Mouse (Mus musculus) MEL (cell line): ENCODE results near the gene Itpkc. TPM values are rescaled to one million over a fixed set of nuclear protein-coding genes. Genes with fewer than 3 reads are reported as not detected.

Experiments
- DNase-seq: peaks from one replicate; pipeline ENCODE4 v3.0.0; 2011; ENCODE audit warnings: low read depth, low spot score
- H3K27ac ChIP-seq: 2 replicates; pipeline ENCODE4 v1.5.1; 2012; ENCODE audit warnings: low read depth, mild to moderate bottlenecking, control low read depth, low read length, moderate library complexity; ENCODE audit not compliant: control insufficient read depth
- H3K27me3 ChIP-seq, 2 experiments: fragments of 150-350 bp in 1 of 2; sonication (generic) in 1 of 2; 2 replicates each; pipeline ENCODE4 v1.6.1; 2012; ENCODE audit warnings: low read length in 2 of 2, mild to moderate bottlenecking in 2 of 2, improper control_type of control experiment in 1 of 2, moderate library complexity in 1 of 2; ENCODE audit not compliant: insufficient read depth in 2 of 2, control insufficient read depth in 1 of 2
- H3K36me3 ChIP-seq, 2 experiments: 2 replicates each; pipeline ENCODE4 v1.6.1; 2012 to 2014; ENCODE audit warnings: low read length in 2 of 2, improper control_type of control experiment in 1 of 2, inconsistent platforms in 1 of 2, mild to moderate bottlenecking in 1 of 2; ENCODE audit not compliant: insufficient read depth in 2 of 2, control insufficient read depth in 1 of 2
- H3K4me1 ChIP-seq, 2 experiments: fragments of 150-350 bp in 1 of 2; sonication (generic) in 1 of 2; 2 replicates each; pipeline ENCODE4 v1.6.1; 2012; ENCODE audit warnings: low read length in 2 of 2, improper control_type of control experiment in 1 of 2, mild to moderate bottlenecking in 1 of 2; ENCODE audit not compliant: insufficient read depth in 2 of 2, control insufficient read depth in 1 of 2
- H3K4me3 ChIP-seq, 2 experiments: fragments of 150-350 bp in 1 of 2; sonication (generic) in 1 of 2; 2 replicates each; pipeline ENCODE4 v1.5.1; 2012; ENCODE audit warnings: low read depth in 2 of 2, low read length in 2 of 2, mild to moderate bottlenecking in 2 of 2, moderate library complexity in 2 of 2, control low read depth in 1 of 2, improper control_type of control experiment in 1 of 2; ENCODE audit not compliant: control insufficient read depth in 1 of 2, insufficient read depth in 1 of 2
- H3K79me2 ChIP-seq: 2 replicates; pipeline ENCODE4 v1.6.1; 2012; ENCODE audit warnings: mild to moderate bottlenecking, low read length, moderate library complexity; ENCODE audit not compliant: control insufficient read depth, poor library complexity, insufficient read depth
- H3K9ac ChIP-seq: 2 replicates; pipeline ENCODE4 v1.6.1; 2012; ENCODE audit warnings: low read depth, mild to moderate bottlenecking, control low read depth, low read length, moderate library complexity; ENCODE audit not compliant: control insufficient read depth, poor library complexity, severe bottlenecking
- H3K9me3 ChIP-seq: fragments of 150-350 bp; sonication (generic); replicated peaks from 2 replicates; pipeline ENCODE4 v1.6.1; 2012; ENCODE audit warnings: mild to moderate bottlenecking, low read length, improper control_type of control experiment, moderate library complexity; ENCODE audit not compliant: insufficient read depth
- BHLHE40 ChIP-seq: IDR thresholded peaks from 2 replicates; pipeline ENCODE4 v1.6.1; 2012; ENCODE audit warnings: low read depth, mild to moderate bottlenecking, inconsistent platforms, low read length, improper control_type of control experiment, borderline replicate concordance
- CHD2 ChIP-seq: IDR thresholded peaks from 2 replicates; pipeline ENCODE4 v1.6.1; 2011; ENCODE audit warnings: low read length, improper control_type of control experiment
- CTCF ChIP-seq, 3 experiments: IDR thresholded peaks in 2 of 3; conservative IDR thresholded peaks in 1 of 3; 2 replicates each; pipeline ENCODE4 v1.5.1; 2011 to 2012; ENCODE audit warnings: low read length in 3 of 3, low read depth in 2 of 3, mild to moderate bottlenecking in 2 of 3, improper control_type of control experiment in 1 of 3, inconsistent platforms in 1 of 3, mixed read lengths in 1 of 3, moderate library complexity in 1 of 3; ENCODE audit not compliant: control insufficient read depth in 1 of 3, insufficient read depth in 1 of 3, poor library complexity in 1 of 3, severe bottlenecking in 1 of 3
- EP300 ChIP-seq, 2 experiments: IDR thresholded peaks; 2 replicates each; pipeline ENCODE4 v1.6.1; 2011; ENCODE audit warnings: improper control_type of control experiment in 2 of 2, low read length in 2 of 2, low read depth in 1 of 2, mild to moderate bottlenecking in 1 of 2
- ETS1 ChIP-seq: IDR thresholded peaks from 2 replicates; pipeline ENCODE4 v1.6.1; 2012; ENCODE audit warnings: low read depth, mild to moderate bottlenecking, inconsistent platforms, low read length, improper control_type of control experiment, moderate library complexity
- GABPA ChIP-seq: IDR thresholded peaks from 2 replicates; pipeline ENCODE4 v1.6.1; 2012; ENCODE audit warnings: low read depth, mild to moderate bottlenecking, inconsistent platforms, low read length, improper control_type of control experiment, moderate library complexity
- JUND ChIP-seq: IDR thresholded peaks from 2 replicates; pipeline ENCODE4 v1.6.1; 2011; ENCODE audit warnings: low read depth, mild to moderate bottlenecking, improper control_type of control experiment, low read length
- MEF2A ChIP-seq: IDR thresholded peaks from 2 replicates; pipeline ENCODE4 v1.6.1; 2014; ENCODE audit warnings: low read depth, mild to moderate bottlenecking, inconsistent platforms, low read length, improper control_type of control experiment; ENCODE audit not compliant: poor library complexity, insufficient replicate concordance, severe bottlenecking; ENCODE audit errors: extremely low read depth
- MXI1 ChIP-seq: IDR thresholded peaks from 2 replicates; pipeline ENCODE4 v1.6.1; 2011; ENCODE audit warnings: mild to moderate bottlenecking, low read depth, low read length, improper control_type of control experiment
- MYB ChIP-seq: IDR thresholded peaks from 2 replicates; pipeline ENCODE4 v1.6.1; 2011; ENCODE audit warnings: mild to moderate bottlenecking, low read depth, low read length, improper control_type of control experiment
- POLR2AphosphoS5 ChIP-seq: IDR thresholded peaks from 2 replicates; pipeline ENCODE4 v1.6.1; 2012; ENCODE audit warnings: low read depth, borderline replicate concordance, mild to moderate bottlenecking, inconsistent platforms, low read length, moderate library complexity, mixed read lengths
- RAD21 ChIP-seq: IDR thresholded peaks from 2 replicates; pipeline ENCODE4 v1.6.1; 2011; ENCODE audit warnings: mild to moderate bottlenecking, low read depth, low read length, improper control_type of control experiment
- RCOR1 ChIP-seq: IDR thresholded peaks from 2 replicates; pipeline ENCODE4 v1.6.1; 2012; ENCODE audit warnings: low read depth, mild to moderate bottlenecking, inconsistent platforms, low read length, improper control_type of control experiment
- SMC3 ChIP-seq: IDR thresholded peaks from 2 replicates; pipeline ENCODE4 v1.6.1; 2011; ENCODE audit warnings: low read depth, low read length, improper control_type of control experiment
- TCF12 ChIP-seq: IDR thresholded peaks from 2 replicates; pipeline ENCODE4 v1.6.1; 2014; ENCODE audit warnings: low read depth, mild to moderate bottlenecking, inconsistent platforms, low read length, improper control_type of control experiment, moderate library complexity
- USF1 ChIP-seq: IDR thresholded peaks from 2 replicates; pipeline ENCODE4 v1.6.1; 2014; ENCODE audit warnings: low read depth, mild to moderate bottlenecking, inconsistent platforms, low read length, improper control_type of control experiment, moderate library complexity
- USF2 ChIP-seq, 2 experiments: IDR thresholded peaks; 2 replicates each; pipeline ENCODE4 v1.6.1; 2011 to 2012; ENCODE audit warnings: improper control_type of control experiment in 2 of 2, low read length in 2 of 2, borderline replicate concordance in 1 of 2, inconsistent platforms in 1 of 2, low read depth in 1 of 2, mild to moderate bottlenecking in 1 of 2; ENCODE audit not compliant: insufficient read depth in 1 of 2
- ZC3H11A ChIP-seq: IDR thresholded peaks from 2 replicates; pipeline ENCODE4 v1.6.1; 2012; ENCODE audit warnings: low read depth, mild to moderate bottlenecking, inconsistent platforms, low read length, improper control_type of control experiment
- ZNF384 ChIP-seq: IDR thresholded peaks from 2 replicates; pipeline ENCODE4 v1.6.1; 2012; ENCODE audit warnings: low read depth, mild to moderate bottlenecking, inconsistent platforms, low read length, improper control_type of control experiment
- polyA plus RNA-seq, 2 experiments: library from polyadenylated mRNA; stranded (reverse) in 1 of 2; unstranded in 1 of 2; fragments of >175 nt in 1 of 2; fragments of >200 nt in 1 of 2; gene quantifications; 2 replicates each; pipeline versions ENCODE4 v1.2.1 to v1.2.4; 2012; ENCODE audit warnings: low replicate concordance in 2 of 2, low read depth in 1 of 2; ENCODE audit not compliant: insufficient read length in 2 of 2, insufficient read depth in 1 of 2, missing spikeins in 1 of 2
- total RNA-seq: library from RNA; depleted of rRNA; stranded (reverse); fragments of 300-350 nt; gene quantifications from 2 replicates; pipeline ENCODE4 v1.2.3, GENCODE M21; 2012

Itpkc gene
- total and polyA plus RNA-seq, 3 experiments = 6.3 to 6.8 TPM; not detected in 1

- Histone ChIP-seq H3K27me3 (no peaks in the 10 kb centered on the region), H3K4me3 (no peak overlapping the region), H3K27ac (no peak overlapping the region), H3K9ac (no peak overlapping the region), H3K4me1 (no peaks in the 10 kb centered on the region), H3K79me2 (no peaks in the 10 kb centered on the region), H3K36me3 (no peaks in the 10 kb centered on the region), H3K9me3 (no peaks in the 10 kb centered on the region)
- TF ChIP-seq MYB = no peak
- TF ChIP-seq SMC3 = peak; percentile 74
- peak; percentile 69 for TF ChIP-seq RAD21
- peak; percentile 57 to 78 (median 64) for TF ChIP-seq CTCF (IDR thresholded peaks at IDR 0.05 in 2 of 3, conservative IDR thresholded peaks at IDR 0.05 in 1 of 3; ENCODE audit: control insufficient read depth in 1 of 3, insufficient read depth in 1 of 3, low read depth in 2 of 3, low read length in 3 of 3, poor library complexity in 1 of 3, severe bottlenecking in 1 of 3)
- no peak for TF ChIP-seq RCOR1
- no peak for TF ChIP-seq GABPA
- peak; percentile 71 for TF ChIP-seq ZC3H11A
- TF ChIP-seq MEF2A = no peak
- peak; percentile 58 for DNase-seq
Observed at GRCm38 (mm10) chr7:27277191-27277590, 48.7 kb upstream of the Itpkc start.

- no peaks in the 10 kb centered on the region for H3K9me3 ChIP-seq
- no peaks in the 10 kb centered on the region for H3K79me2 ChIP-seq
- no peak overlapping the region for H3K4me3 ChIP-seq
- H3K9ac ChIP-seq = no peak overlapping the region
- no peaks in the 10 kb centered on the region for H3K36me3 ChIP-seq
- no peaks in the 10 kb centered on the region for H3K27me3 ChIP-seq
- DNase-seq = peak; percentile 46
- H3K27ac ChIP-seq = no peak overlapping the region
- no peak for TF ChIP-seq RAD21
- no peak for TF ChIP-seq MYB
- no peak for TF ChIP-seq EP300 (IDR thresholded peaks at IDR 0.05; ENCODE audit: low read depth in 1 of 2, low read length in 2 of 2)
- TF ChIP-seq CHD2 = no peak
- no peaks in the 10 kb centered on the region for H3K4me1 ChIP-seq
Observed at GRCm38 (mm10) chr7:27276021-27276420, 47.6 kb upstream of the Itpkc start.

- no peak overlapping the region for H3K9ac ChIP-seq
- no peaks in the 10 kb centered on the region for H3K79me2 ChIP-seq
- TF ChIP-seq USF2 (IDR thresholded peaks at IDR 0.05; ENCODE audit: borderline replicate concordance in 1 of 2, insufficient read depth in 1 of 2, low read depth in 1 of 2, low read length in 2 of 2) = no peak
- no peak for TF ChIP-seq ZNF384
- TF ChIP-seq MXI1 = no peak
- no peak for TF ChIP-seq TCF12
- TF ChIP-seq ZC3H11A = no peak
- TF ChIP-seq USF1 = no peak
- no peak for TF ChIP-seq ETS1
- no peak for TF ChIP-seq RCOR1
- no peak for TF ChIP-seq POLR2AphosphoS5
- no peak for TF ChIP-seq BHLHE40
- TF ChIP-seq JUND = no peak
- TF ChIP-seq MEF2A = no peak
- no peak for TF ChIP-seq MYB
- no peak for DNase-seq
- no peaks in the 10 kb centered on the region for H3K9me3 ChIP-seq
- H3K36me3 ChIP-seq = no peaks in the 10 kb centered on the region
- no peaks in the 10 kb centered on the region for H3K27me3 ChIP-seq
- H3K4me1 ChIP-seq = no peaks in the 10 kb centered on the region
- H3K27ac ChIP-seq = no peak overlapping the region
- H3K4me3 ChIP-seq = no peak overlapping the region
Observed at GRCm38 (mm10) chr7:27274916-27275315, 46.5 kb upstream of the Itpkc start.
